Mouse (Mus musculus) stomach, postnatal 0 days (tissue): ENCODE results near the gene Megf8. TPM values are rescaled to one million over a fixed set of nuclear protein-coding genes. Genes with fewer than 3 reads are reported as not detected.

Experiments used
- ATAC-seq: fragments of 200-750 bp; cut with Nextera tagmentation; 2 replicates; pipeline ENCODE4 v1.8.0; 2017; ENCODE audit not compliant: low FRiP score, low TSS enrichment
- DNase-seq: peaks from one replicate; pipeline ENCODE4 v3.0.0-alpha.2; 2016; ENCODE audit warnings: low spot score
- H3K27ac ChIP-seq: fragments of 300-500 bp; sonication (generic); replicated peaks from 2 replicates; pipeline ENCODE4 v1.5.1; 2014; ENCODE audit warnings: mild to moderate bottlenecking, control low read depth
- H3K27me3 ChIP-seq: fragments of 300-500 bp; sonication (generic); 2 replicates; pipeline ENCODE4 v1.6.1; 2014; ENCODE audit warnings: low read length; ENCODE audit not compliant: control insufficient read depth, insufficient read depth
- H3K36me3 ChIP-seq: fragments of 300-500 bp; sonication (generic); 2 replicates; pipeline ENCODE4 v1.6.1; 2014; ENCODE audit warnings: low read length, mixed read lengths; ENCODE audit not compliant: control insufficient read depth, insufficient read depth
- H3K4me1 ChIP-seq: fragments of 300-500 bp; sonication (generic); replicated peaks from 2 replicates; pipeline ENCODE4 v1.6.1; 2014; ENCODE audit warnings: antibody characterized with exemption; ENCODE audit not compliant: control insufficient read depth, insufficient read depth
- H3K4me2 ChIP-seq: fragments of 300-500 bp; sonication (generic); replicated peaks from 2 replicates; pipeline ENCODE4 v1.6.1; 2014; ENCODE audit warnings: low read depth, mild to moderate bottlenecking, control low read depth, moderate library complexity
- H3K4me3 ChIP-seq: fragments of 300-500 bp; sonication (generic); 2 replicates; pipeline ENCODE4 v1.5.1; 2014; ENCODE audit warnings: low read depth, low read length, control low read depth
- H3K9ac ChIP-seq: fragments of 300-500 bp; sonication (generic); 2 replicates; pipeline ENCODE4 v1.6.1; 2014; ENCODE audit warnings: mild to moderate bottlenecking, low read length, control low read depth, mixed read lengths
- H3K9me3 ChIP-seq: fragments of 300-500 bp; sonication (generic); 2 replicates; pipeline ENCODE4 v1.6.1; 2016; ENCODE audit warnings: low read length; ENCODE audit not compliant: control insufficient read depth
- CTCF ChIP-seq: IDR thresholded peaks from 2 replicates; pipeline ENCODE4 v1.5.1; 2016; ENCODE audit warnings: antibody characterized with exemption, low read depth, mild to moderate bottlenecking, moderate library complexity
- EP300 ChIP-seq: optimal IDR thresholded peaks from 2 replicates; pipeline ENCODE3; 2016; ENCODE audit warnings: antibody characterized with exemption
- WGBS: fragments of 180-500 bp; shearing (Covaris S2); extraction: QIAGEN DNeasy Blood & Tissue Kit; methylation state at CpG from one replicate; pipeline ENCODE4 v1.1.7; 2014; 5-methylcytosine and 5-hydroxymethylcytosine counted together
- polyA plus RNA-seq: library from polyadenylated mRNA; unstranded; fragments of >200 nt; fragmentation: Nextera tagmentation; extraction: Ambion mirVana; gene quantifications from 2 replicates; pipeline ENCODE4 v1.2.1, GENCODE M21; 2015

Gene Megf8
- polyA plus RNA-seq, 1 experiment from 2014 or later, result 3.6 TPM

DNA sequence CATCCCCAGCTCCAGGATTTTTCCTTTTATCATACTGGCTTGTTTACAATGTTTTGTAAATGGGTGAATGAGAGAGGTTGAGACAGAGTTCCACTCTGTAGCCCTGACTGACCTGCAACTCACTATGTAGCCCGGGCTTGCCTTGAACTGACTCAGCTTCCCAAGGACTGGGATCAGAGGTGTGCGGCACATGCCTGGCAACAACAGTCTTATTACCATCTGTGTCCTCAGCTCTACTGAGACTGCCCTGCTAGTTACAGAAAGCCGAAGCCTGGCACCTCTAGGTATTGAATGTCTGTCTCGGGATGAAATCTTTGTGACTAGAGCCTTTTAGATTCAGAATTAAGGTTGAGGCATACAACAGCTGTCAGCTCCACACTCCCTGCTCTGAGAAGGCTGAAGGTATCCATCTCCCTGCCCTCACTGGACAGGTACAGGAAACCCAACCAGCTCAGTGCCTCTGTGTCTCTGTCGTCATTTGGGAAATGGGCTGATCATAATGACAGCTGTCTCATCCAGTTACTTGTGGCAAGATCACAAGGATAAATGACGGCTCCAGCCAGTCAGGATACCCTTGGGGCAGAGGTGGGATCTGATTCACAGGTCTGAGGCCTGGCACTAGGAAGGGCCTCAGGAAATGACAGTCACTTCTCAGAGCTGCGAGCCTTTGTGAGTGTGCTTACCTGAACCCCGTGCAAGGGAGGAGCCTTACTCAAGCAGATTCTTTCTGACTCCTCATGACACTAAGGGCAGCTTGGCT is 76.7 kb downstream of the Megf8 start:
- Histone ChIP-seq H3K36me3 (no peaks in the 10 kb centered on the region), H3K4me2 (peak overlapping the region; percentile 81; the same call in 1 of the 2 replicates), H3K27ac (no peak overlapping the region), H3K4me1 (peaks cover 12% of the 10 kb centered on the region), H3K27me3 (no peaks in the 10 kb centered on the region), H3K9ac (no peak overlapping the region), H3K4me3 (no peak overlapping the region), H3K9me3 (no peaks in the 10 kb centered on the region)
- ATAC-seq, result no peak
- DNase-seq, result no peak
- 69% methylated on average over 8 of the region's 8 CpGs for WGBS
- TF ChIP-seq EP300, result no peak
- no peak for TF ChIP-seq CTCF

GRCm38 (mm10) chr7:25394754-25395153 is 77.8 kb downstream of the Megf8 start:
- TF ChIP-seq EP300 (no peak), CTCF (no peak)
- Histone ChIP-seq H3K27ac (peak overlapping the region; percentile 83), H3K4me2 (peak overlapping the region; percentile 81), H3K9me3 (no peaks in the 10 kb centered on the region), H3K27me3 (no peaks in the 10 kb centered on the region), H3K4me3 (peak overlapping the region; percentile 54), H3K4me1 (peaks cover 12% of the 10 kb centered on the region), H3K36me3 (no peaks in the 10 kb centered on the region), H3K9ac (peak overlapping the region; percentile 54)
- DNase-seq, result no peak
- ATAC-seq, result no peak
- WGBS, result 11% methylated on average over 7 of the region's 7 CpGs

DNA sequence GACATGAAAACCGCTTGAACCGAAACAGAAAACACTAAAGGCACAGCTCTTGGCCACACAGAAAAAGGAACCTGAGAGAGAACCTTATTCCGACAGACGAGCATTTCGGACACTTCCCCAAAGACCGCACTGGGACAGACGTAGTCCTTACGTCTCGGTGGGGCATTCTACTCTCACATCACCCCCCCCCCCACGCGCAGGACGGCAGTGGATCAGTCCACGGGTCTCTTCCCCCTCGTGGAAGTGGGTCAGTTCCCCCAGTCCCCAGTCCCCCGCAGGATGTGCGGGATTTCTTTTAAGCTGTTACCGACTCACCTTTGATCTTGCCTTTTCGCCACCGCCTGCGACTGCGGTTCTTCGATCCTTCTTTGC is 78.2 kb downstream of the Megf8 start:
- no peaks in the 10 kb centered on the region for H3K27me3 ChIP-seq
- H3K36me3 ChIP-seq, result no peaks in the 10 kb centered on the region
- peak overlapping the region; percentile 54 for H3K9ac ChIP-seq
- peak overlapping the region; percentile 83 for H3K27ac ChIP-seq
- peak overlapping the region; percentile 54 for H3K4me3 ChIP-seq
- no peaks in the 10 kb centered on the region for H3K9me3 ChIP-seq
- peak overlapping the region; percentile 81 for H3K4me2 ChIP-seq
- H3K4me1 ChIP-seq, result peaks cover 10% of the 10 kb centered on the region
- ATAC-seq (no peak; the same call in 1 of the 2 replicates), DNase-seq (no peak)
- under 1% methylated on average over 22 of the region's 22 CpGs for WGBS
- TF ChIP-seq CTCF (no peak), EP300 (no peak)

DNA sequence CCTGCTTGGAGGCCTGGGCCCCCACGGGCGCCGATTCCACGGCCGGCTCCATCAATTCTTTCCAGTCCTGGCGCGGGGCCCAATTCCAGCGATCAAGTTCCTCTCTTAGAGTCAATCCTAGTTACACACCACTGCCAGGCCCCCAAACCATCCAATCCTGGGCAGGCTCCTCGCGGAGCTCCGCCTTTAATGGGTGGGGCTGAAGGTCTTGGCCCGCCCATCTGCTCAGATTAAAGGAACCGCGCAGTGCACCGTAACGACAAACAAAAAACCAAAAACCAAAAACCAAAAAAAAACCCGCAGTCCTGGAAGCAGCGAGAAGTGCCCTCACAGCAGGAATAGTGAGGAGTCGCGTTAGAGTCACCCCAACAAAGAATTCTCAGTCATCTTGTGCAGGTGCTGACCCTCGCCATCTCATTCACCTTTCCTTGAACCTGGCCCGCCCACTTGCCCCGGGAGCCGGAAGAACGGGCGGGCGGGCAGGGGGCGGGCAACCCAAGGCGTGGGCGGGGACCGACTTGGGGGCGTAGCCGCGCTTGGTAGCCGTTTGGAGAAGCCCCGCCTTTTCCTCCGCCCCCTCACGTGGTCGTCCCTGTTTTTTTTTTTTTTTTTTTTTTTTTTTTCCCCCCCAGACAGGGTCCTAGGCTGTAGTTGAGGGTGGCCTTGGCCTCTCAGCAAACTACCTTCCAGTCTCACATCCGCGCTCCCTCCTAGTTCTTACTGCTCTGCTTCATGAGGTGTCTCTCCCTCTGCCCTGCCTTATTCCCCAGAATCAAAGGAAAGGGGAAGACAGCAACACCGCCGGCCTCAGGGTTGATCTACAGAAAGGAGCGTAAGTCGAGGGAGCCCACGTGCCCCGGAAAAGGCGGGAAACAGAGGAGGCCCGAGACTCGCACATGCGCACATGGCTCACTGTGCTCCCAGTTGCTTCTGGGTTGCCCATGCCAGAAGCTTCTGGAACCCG is 78.9 kb downstream of the Megf8 start:
- no peaks in the 10 kb centered on the region for H3K9me3 ChIP-seq
- peak; percentile 96 for DNase-seq
- WGBS, result 5% methylated on average over 52 of the region's 52 CpGs
- TF ChIP-seq EP300, result no peak
- no peak for TF ChIP-seq CTCF
- H3K36me3 ChIP-seq, result no peaks in the 10 kb centered on the region
- no peaks in the 10 kb centered on the region for H3K27me3 ChIP-seq
- H3K27ac ChIP-seq, result peak overlapping the region; percentile 83
- H3K4me2 ChIP-seq, result peak overlapping the region; percentile 81
- ATAC-seq, result peak; percentile 97
- peaks cover 4% of the 10 kb centered on the region for H3K4me1 ChIP-seq
- peak overlapping the region; percentile 54 for H3K4me3 ChIP-seq
- peak overlapping the region; percentile 54 for H3K9ac ChIP-seq

GRCm38 (mm10) chr7:25396621-25397020 is 79.7 kb downstream of the Megf8 start:
- H3K4me1 ChIP-seq, result peaks cover 3% of the 10 kb centered on the region
- H3K27me3 ChIP-seq, result no peaks in the 10 kb centered on the region
- H3K4me2 ChIP-seq, result no peak overlapping the region
- H3K27ac ChIP-seq, result peak overlapping the region; percentile 80; the same call in 1 of the 2 replicates
- peak overlapping the region; percentile 8; the same call in 1 of the 2 replicates for H3K9ac ChIP-seq
- DNase-seq, result no peak
- no peaks in the 10 kb centered on the region for H3K9me3 ChIP-seq
- H3K36me3 ChIP-seq, result no peaks in the 10 kb centered on the region
- 89% methylated on average over 14 of the region's 14 CpGs for WGBS
- ATAC-seq, result no peak
- no peak overlapping the region for H3K4me3 ChIP-seq
- no peak for TF ChIP-seq EP300
- TF ChIP-seq CTCF, result no peak
